Mouse (Mus musculus): Measurements from ENCODE around the gene Clip2.
A peak's percentile ranks its signal among the peaks of the same experiment; 100 is the strongest.

- TF ChIP-seq CTCF (IDR thresholded peaks at IDR 0.05; ENCODE audit: borderline replicate concordance, control insufficient read depth, extremely low read depth, insufficient read depth, low read length, poor library complexity): no peak; the same call in 1 of the 2 replicates
- TF ChIP-seq POLR2A (IDR thresholded peaks at IDR 0.05; ENCODE audit: control insufficient read depth, extremely low read depth, insufficient read depth, low read length, poor library complexity): peak; percentile 43; the same call in 1 of the 2 replicates
Measured at GRCm38 (mm10) chr5:134444473-134444872, 107.8 kb downstream of the Clip2 start.
